Mouse (Mus musculus) cortical plate, adult 2 months (tissue): ENCODE data around the gene Spata25. TPM values are rescaled to one million over a fixed set of nuclear protein-coding genes. Genes with fewer than 3 reads are reported as not detected.
A peak's percentile ranks its signal among the peaks of the same experiment; 100 is the strongest.

Experiments used
- H3K27ac ChIP-seq: fragments of 200-500 bp; 2 replicates; pipeline ENCODE4 v1.5.1; 2012; ENCODE audit warnings: low read length, control low read depth, inconsistent platforms; ENCODE audit not compliant: insufficient read depth
- H3K4me1 ChIP-seq: fragments of 200-500 bp; 2 replicates; pipeline ENCODE4 v1.6.1; 2011; ENCODE audit warnings: low read length; ENCODE audit not compliant: control insufficient read depth, insufficient read depth
- H3K4me3 ChIP-seq: fragments of 200-500 bp; 2 replicates; pipeline ENCODE4 v1.5.1; 2011; ENCODE audit warnings: mild to moderate bottlenecking, low read length, control low read depth; ENCODE audit not compliant: insufficient read depth
- CTCF ChIP-seq: fragments of 200-500 bp; IDR thresholded peaks from 2 replicates; pipeline ENCODE4 v1.5.1; 2011; ENCODE audit warnings: mild to moderate bottlenecking, control low read depth, low read length; ENCODE audit not compliant: insufficient read depth; ENCODE audit errors: extremely low read depth
- POLR2A ChIP-seq: fragments of 200-500 bp; IDR thresholded peaks from 2 replicates; pipeline ENCODE4 v1.6.1; 2011; ENCODE audit warnings: mild to moderate bottlenecking, low read length, control low read depth; ENCODE audit not compliant: insufficient read depth; ENCODE audit errors: extremely low read depth
- polyA plus RNA-seq: library from polyadenylated mRNA; depleted of rRNA; stranded (reverse); fragments of >200 nt; gene quantifications from 2 replicates; pipeline ENCODE4 v1.2.3, GENCODE M21; 2012

Spata25 gene
- polyA plus RNA-seq, 1 experiment: 0.23 TPM

DNA sequence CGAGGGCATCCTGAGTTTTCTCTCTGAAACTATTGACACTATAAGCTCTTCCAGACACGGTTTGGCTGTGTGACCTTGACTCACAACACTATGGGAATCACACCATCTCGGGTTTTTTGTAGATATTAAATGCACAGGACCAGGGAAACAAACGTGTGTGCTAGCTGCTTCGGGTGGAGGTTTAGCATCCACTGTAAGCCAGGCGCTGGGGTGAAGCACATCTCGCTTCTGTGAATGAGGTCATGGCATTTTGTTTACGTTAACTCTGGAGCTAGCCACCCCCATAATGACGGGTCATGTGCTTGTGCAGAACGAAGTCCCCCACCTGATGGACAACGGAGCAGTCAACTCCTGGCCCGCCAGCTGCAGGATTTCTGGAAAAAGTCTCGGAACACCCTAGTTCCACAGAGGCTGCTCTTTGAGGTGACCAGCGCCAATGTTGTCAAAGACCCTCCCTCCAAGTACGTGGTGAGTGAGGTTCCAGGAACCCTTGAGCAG lies 41.9 kb downstream of the Spata25 start:
- TF ChIP-seq POLR2A (no peak), CTCF (no peak)
- peak overlapping the region; percentile 95 for H3K27ac ChIP-seq
- no peaks in the 10 kb centered on the region for H3K4me1 ChIP-seq
- H3K4me3 ChIP-seq: peak overlapping the region; percentile 74

- Histone ChIP-seq H3K4me3 (peak within 1 kb of the TSS; percentile 74), H3K4me1 (no peaks in the 10 kb centered on the region), H3K27ac (peak within 1 kb of the TSS; percentile 95)
- TF ChIP-seq CTCF: no peak
- TF ChIP-seq POLR2A: peak; percentile 59; the same call in 1 of the 2 replicates
Measured at GRCm38 (mm10) chr2:164785481-164786387, 42.6 kb downstream of the Spata25 start, which contains the start of gene Snx21. TSS of gene Snx21 (plus strand) at chr2:164785823.

- no peaks in the 10 kb centered on the region for H3K4me1 ChIP-seq
- peak overlapping the region; percentile 95 for H3K27ac ChIP-seq
- TF ChIP-seq POLR2A (no peak), CTCF (no peak)
- H3K4me3 ChIP-seq: peak overlapping the region; percentile 74
Measured at GRCm38 (mm10) chr2:164784869-164785420, 43.4 kb downstream of the Spata25 start.

DNA sequence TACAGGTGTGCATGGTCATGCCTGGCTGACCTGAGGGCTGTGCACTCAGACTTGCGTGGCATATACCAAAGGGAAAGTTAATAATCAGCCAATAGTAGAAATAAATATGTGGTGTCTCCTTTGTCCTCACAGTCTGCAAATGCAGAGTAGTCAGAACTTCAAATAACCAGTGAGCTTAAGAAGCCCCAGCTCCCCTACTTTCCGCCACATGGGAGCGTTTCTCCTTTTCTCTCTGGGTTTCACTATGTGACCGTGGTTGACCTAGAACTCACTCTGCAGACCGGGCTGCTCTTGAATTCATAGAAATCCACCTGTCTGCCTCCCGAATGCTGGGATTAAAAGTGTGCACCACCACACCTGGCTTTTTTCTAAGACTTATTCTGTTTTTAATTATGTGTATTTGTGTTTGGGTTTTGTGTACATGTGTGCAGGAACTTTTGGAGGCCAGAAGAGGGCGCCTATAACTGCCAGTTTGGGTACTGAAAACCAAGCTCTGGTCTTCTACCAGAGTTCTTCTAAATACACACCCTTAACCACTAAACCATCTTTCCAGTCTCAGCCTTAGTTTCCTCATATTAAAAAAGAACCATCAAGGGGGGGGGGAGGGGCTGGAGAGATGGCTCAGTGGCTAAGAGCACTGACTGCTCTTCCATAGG lies 44.3 kb downstream of the Spata25 start:
- no peak overlapping the region for H3K4me3 ChIP-seq
- TF ChIP-seq POLR2A (no peak), CTCF (no peak)
- no peaks in the 10 kb centered on the region for H3K4me1 ChIP-seq
- no peak overlapping the region for H3K27ac ChIP-seq

GRCm38 (mm10) chr2:164781876-164782275 lies 46.5 kb downstream of the Spata25 start:
- no peaks in the 10 kb centered on the region for H3K4me1 ChIP-seq
- H3K4me3 ChIP-seq: no peak overlapping the region
- H3K27ac ChIP-seq: no peak overlapping the region
- TF ChIP-seq POLR2A: no peak
- no peak for TF ChIP-seq CTCF

- H3K4me1 ChIP-seq: no peaks in the 10 kb centered on the region
- H3K4me3 ChIP-seq: no peak within 1 kb of the TSS
- H3K27ac ChIP-seq: no peak within 1 kb of the TSS
- TF ChIP-seq CTCF: no peak
- TF ChIP-seq POLR2A: no peak
Measured at GRCm38 (mm10) chr2:164779481-164780086, 48.8 kb downstream of the Spata25 start, which contains the start of gene Tnnc2. TSS of gene Tnnc2 (minus strand) at chr2:164779967.

GRCm38 (mm10) chr2:164778809-164779208 lies 49.5 kb downstream of the Spata25 start:
- H3K27ac ChIP-seq: no peak overlapping the region
- TF ChIP-seq CTCF: no peak
- no peak for TF ChIP-seq POLR2A
- H3K4me3 ChIP-seq: no peak overlapping the region
- H3K4me1 ChIP-seq: no peaks in the 10 kb centered on the region

DNA sequence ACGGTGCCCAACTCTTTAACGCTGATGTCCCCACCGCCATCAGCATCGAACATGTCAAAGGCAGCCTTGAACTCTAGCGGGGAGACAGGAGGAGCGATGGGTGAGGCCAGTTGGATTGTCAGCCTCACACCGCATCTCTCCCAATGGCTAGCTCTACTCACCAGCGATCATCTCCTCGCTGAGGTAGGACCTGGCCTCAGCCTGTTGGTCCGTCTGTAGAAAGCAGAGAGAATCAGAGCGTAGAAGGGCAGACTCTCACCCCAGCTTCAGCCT lies 50.4 kb downstream of the Spata25 start:
- Histone ChIP-seq H3K27ac (no peak overlapping the region), H3K4me1 (no peaks in the 10 kb centered on the region), H3K4me3 (no peak overlapping the region)
- TF ChIP-seq POLR2A: no peak
- TF ChIP-seq CTCF: no peak

DNA sequence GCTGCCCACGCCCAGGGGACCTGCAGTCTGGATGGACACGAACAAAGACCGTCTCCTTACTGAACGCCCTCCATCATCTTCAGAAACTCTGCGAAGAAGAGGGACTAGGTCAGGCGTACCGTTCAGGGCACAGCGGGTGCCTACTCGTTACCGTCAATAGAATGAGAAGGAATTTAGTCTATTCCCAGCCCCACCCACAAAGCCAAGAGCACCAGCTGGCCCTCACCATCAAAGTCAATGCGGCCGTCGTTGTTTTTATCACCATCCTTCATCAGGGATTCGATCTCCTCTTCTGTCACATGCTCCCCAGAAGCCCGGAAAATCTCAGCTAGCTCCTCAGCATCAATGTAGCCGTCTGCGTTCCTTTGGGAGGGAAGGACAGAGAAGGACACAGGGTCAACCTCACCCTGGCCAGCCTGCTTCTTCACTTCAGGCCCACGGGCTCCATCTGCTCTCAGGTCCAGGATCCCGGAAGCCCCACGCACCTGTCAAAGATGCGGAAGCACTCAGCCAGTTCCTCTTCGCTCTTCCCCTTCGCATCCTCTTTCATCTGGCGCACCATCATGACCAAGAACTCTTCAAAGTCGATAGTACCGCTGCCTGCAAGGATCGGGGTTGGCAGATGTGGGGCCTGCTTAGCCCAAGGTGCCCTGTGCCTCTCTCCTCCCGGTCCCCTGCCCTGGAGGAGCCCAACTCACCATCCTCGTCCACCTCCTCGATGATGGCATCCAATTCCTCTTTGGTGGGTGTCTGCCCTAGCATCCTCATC lies 50.9 kb downstream of the Spata25 start:
- no peak for TF ChIP-seq POLR2A
- Histone ChIP-seq H3K27ac (no peak overlapping the region), H3K4me3 (no peak overlapping the region), H3K4me1 (no peaks in the 10 kb centered on the region)
